Mouse (Mus musculus): ENCODE results near the gene Grik3. TPM values are rescaled to one million over a fixed set of nuclear protein-coding genes. Genes with fewer than 3 reads are reported as not detected.

The Grik3 gene
- polyA plus RNA-seq, 1 experiment: 0.21 TPM

DNA sequence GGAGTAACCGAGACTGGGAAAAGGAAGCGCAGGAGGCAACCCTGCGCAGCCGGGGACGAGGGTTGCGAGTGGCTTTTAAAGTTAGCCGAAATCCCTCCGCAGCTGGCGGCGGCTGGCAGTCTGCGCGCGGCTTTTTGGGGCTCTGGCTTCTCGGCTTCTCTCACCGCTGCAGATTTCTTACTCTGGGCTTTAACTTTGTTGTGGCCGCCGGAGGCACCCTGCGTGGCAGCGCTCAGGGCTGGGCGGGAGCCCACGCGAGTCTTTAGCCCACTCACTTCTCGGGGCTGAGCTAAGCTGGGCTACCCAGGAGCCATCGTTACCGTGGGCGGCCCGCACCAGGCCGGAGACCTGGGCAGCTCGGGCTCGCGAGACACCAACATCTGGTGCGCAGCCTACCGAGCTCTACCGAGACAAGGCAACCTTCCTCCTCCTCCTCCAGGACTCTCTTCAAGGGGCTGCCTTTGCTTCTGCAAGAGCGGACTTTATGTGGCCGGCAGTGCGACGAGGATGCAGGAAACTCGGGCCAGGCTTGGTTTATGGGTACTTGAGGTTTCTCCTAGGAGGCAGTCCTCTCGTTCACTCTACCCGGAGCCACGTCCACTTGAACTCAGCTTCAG is 1.1 kb downstream of the Grik3 start:
- no peak overlapping the region for H3K4me3 ChIP-seq (ENCODE audit: insufficient read depth, low read length)
- no peak overlapping the region for H3K27ac ChIP-seq (ENCODE audit: insufficient read depth, low read length)
- TF ChIP-seq POLR2A (IDR thresholded peaks at IDR 0.05; ENCODE audit: low read depth, low read length) (no peak), CTCF (IDR thresholded peaks at IDR 0.05; ENCODE audit: borderline replicate concordance, insufficient read depth, low read length) (no peak)
- H3K4me1 ChIP-seq (ENCODE audit: control insufficient read depth, insufficient read depth, low read length): no peaks in the 10 kb centered on the region

DNA sequence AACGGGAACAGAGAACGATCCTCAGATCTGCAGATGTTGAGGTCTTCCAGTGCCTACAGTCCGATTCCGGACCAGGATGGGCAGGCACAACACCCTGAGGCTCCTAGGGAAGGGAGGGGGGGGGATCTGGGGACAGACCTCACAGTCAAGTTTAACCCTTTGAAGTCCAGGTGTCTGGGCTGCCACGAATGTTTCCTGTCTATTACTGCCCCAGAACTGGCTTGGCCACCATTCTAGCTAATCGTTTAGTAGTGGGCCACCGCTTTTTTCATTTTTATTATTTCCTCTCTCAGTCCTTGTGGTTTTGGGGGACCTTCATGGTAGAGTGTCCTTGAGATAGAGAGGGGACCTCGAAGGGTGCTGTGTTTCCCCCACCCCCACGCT is 1.6 kb downstream of the Grik3 start:
- no peak overlapping the region for H3K27ac ChIP-seq (ENCODE audit: insufficient read depth, low read length)
- H3K4me3 ChIP-seq (ENCODE audit: insufficient read depth, low read length): no peak overlapping the region
- H3K4me1 ChIP-seq (ENCODE audit: control insufficient read depth, insufficient read depth, low read length): no peaks in the 10 kb centered on the region
- no peak for TF ChIP-seq CTCF (IDR thresholded peaks at IDR 0.05; ENCODE audit: borderline replicate concordance, insufficient read depth, low read length)
- TF ChIP-seq POLR2A (IDR thresholded peaks at IDR 0.05; ENCODE audit: low read depth, low read length): no peak

DNA sequence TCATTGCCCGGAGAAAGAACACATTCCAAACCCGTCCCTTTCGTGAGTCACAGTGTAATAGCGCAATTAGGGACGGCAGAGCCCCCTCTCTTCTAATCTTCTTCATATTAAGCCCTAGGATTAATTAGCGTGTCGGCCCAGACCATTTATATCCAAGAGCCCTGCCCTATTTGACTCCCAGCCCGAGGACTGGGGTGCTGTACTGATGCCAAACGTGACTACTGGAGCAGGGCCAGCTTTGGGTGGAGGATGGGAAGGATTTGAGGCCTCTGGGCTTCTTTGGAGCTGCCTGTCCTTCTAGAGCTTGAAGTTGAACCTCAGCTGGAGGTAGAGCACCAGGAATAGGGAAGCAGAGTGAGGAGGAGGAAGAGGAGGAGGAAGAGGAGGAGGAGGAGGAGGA is 2.2 kb downstream of the Grik3 start:
- Histone ChIP-seq H3K4me3 (ENCODE audit: insufficient read depth, low read length) (no peak overlapping the region), H3K4me1 (ENCODE audit: control insufficient read depth, insufficient read depth, low read length) (no peaks in the 10 kb centered on the region), H3K27ac (ENCODE audit: insufficient read depth, low read length) (no peak overlapping the region)
- no peak for TF ChIP-seq CTCF (IDR thresholded peaks at IDR 0.05; ENCODE audit: borderline replicate concordance, insufficient read depth, low read length)
- TF ChIP-seq POLR2A (IDR thresholded peaks at IDR 0.05; ENCODE audit: low read depth, low read length): no peak

DNA sequence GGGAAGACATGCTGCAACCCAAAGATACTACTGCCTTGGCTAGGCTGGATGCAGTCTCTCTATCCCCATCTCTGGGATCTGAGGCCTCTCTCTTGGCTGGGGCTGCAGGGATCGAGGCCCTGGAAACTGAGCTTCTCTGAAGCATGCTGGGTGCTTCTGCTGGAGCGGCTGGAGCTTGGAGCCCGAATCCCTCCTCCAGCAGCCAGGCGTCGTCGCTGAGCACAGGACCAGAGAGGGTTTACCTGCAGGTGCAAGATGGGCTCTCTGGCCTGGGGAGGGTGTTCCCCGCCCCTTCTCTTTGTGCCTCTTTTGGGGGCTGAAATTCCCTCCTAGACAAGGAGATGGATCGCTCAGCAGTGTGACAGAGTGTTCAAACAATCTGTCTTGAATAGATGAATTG is 2.6 kb downstream of the Grik3 start:
- Histone ChIP-seq H3K27ac (ENCODE audit: insufficient read depth, low read length) (no peak overlapping the region), H3K4me3 (ENCODE audit: insufficient read depth, low read length) (no peak overlapping the region)

DNA sequence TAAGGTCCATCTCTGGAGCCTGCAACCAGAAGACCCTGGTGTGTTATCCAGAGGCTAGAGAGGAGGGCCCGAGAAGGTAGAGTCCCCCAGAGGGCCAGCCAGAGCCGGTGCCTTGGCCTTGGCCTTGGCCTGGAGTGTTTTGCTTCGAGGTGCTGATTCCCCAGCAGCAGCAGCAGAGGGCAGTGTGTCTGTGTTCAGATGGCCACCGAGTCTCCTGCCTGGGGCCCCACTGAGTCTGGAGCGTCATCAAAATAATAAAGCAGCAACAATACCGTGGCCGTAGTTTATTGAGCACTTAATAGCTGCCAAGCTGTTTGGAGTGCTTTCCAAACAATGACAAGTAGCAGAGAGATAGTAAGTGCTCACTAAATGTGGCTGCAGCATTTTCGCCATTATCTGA is 5.0 kb downstream of the Grik3 start:
- H3K4me3 ChIP-seq (ENCODE audit: insufficient read depth, low read length): no peak overlapping the region
- H3K4me1 ChIP-seq (ENCODE audit: control insufficient read depth, insufficient read depth, low read length): no peaks in the 10 kb centered on the region
- H3K27ac ChIP-seq (ENCODE audit: insufficient read depth, low read length): no peak overlapping the region
- TF ChIP-seq CTCF (IDR thresholded peaks at IDR 0.05; ENCODE audit: borderline replicate concordance, insufficient read depth, low read length) (peak; percentile 24; the same call in 1 of the 2 replicates), POLR2A (IDR thresholded peaks at IDR 0.05; ENCODE audit: low read depth, low read length) (no peak)

More for the DNA sequence above, 2.6 kb downstream of the Grik3 start:
- H3K4me1 ChIP-seq (ENCODE audit: control insufficient read depth, insufficient read depth, low read length): no peaks in the 10 kb centered on the region
- TF ChIP-seq POLR2A (IDR thresholded peaks at IDR 0.05; ENCODE audit: low read depth, low read length): no peak
- TF ChIP-seq CTCF (IDR thresholded peaks at IDR 0.05; ENCODE audit: borderline replicate concordance, insufficient read depth, low read length): no peak

DNA sequence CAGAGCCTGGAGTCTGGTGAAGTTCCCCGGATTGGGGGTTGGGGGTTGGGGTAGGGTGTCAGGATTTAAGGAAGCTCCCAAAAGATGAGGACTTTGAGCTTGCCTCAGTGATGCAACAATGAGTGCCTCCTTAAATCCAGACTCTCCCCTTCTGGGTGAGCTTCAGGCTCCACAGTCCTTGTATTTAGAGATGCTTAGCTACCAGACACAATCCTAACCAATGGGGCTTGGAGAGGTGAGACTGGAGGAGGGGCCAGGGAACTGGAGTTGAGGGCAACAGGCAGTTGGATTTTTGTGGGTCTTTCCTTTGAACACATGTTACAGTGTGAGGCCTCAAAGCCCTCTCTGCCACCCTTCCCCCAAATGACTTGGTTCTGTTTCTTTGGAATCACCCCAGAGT is 6.5 kb downstream of the Grik3 start:
- Histone ChIP-seq H3K4me1 (ENCODE audit: control insufficient read depth, insufficient read depth, low read length) (no peaks in the 10 kb centered on the region), H3K4me3 (ENCODE audit: insufficient read depth, low read length) (no peak overlapping the region), H3K27ac (ENCODE audit: insufficient read depth, low read length) (no peak overlapping the region)
- TF ChIP-seq CTCF (IDR thresholded peaks at IDR 0.05; ENCODE audit: borderline replicate concordance, insufficient read depth, low read length) (no peak), POLR2A (IDR thresholded peaks at IDR 0.05; ENCODE audit: low read depth, low read length) (no peak)

DNA sequence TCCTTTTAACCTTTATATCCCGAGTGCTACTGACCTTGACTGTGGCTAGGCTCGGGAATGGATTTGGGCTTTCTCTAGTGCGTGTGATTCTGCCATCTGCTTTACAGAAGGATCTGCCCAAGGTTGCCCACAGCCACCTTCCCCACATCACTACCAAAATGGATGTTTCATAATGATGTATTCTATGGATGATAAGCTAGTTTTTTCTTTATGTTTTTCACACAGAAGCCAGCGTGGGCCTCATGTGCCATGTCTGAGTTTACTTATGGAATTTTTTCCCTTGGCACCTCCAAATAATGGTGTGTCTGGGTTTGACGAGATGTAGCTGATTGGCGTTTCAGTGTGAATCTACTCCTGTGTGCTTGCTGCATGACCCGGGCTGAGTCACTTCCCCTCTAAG is 7.0 kb downstream of the Grik3 start:
- no peak overlapping the region for H3K27ac ChIP-seq (ENCODE audit: insufficient read depth, low read length)
- H3K4me1 ChIP-seq (ENCODE audit: control insufficient read depth, insufficient read depth, low read length): no peaks in the 10 kb centered on the region
- TF ChIP-seq POLR2A (IDR thresholded peaks at IDR 0.05; ENCODE audit: low read depth, low read length): no peak
- no peak for TF ChIP-seq CTCF (IDR thresholded peaks at IDR 0.05; ENCODE audit: borderline replicate concordance, insufficient read depth, low read length)
- no peak overlapping the region for H3K4me3 ChIP-seq (ENCODE audit: insufficient read depth, low read length)

DNA sequence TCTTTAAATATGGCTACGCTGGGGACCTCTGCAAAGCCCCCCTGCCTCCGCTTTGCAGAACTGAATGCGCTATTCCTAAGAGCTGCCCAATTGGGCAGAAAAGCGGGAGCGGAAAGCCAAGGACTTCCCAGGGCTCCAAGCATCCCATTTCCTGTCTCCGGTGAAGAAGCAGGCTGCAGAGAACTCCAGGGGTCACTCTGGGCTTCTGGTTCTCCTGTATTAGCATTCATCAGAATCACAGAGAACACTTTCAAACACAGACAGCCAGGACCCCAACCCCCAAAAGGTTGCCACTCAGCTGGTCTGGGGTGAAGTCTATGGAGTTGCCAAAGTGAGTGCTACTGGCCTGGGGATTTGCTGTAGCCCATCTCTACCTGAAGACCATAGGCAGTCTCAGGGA is 8.4 kb downstream of the Grik3 start:
- Histone ChIP-seq H3K27ac (ENCODE audit: insufficient read depth, low read length) (no peak overlapping the region), H3K4me3 (ENCODE audit: insufficient read depth, low read length) (no peak overlapping the region), H3K4me1 (ENCODE audit: control insufficient read depth, insufficient read depth, low read length) (no peaks in the 10 kb centered on the region)
- TF ChIP-seq CTCF (IDR thresholded peaks at IDR 0.05; ENCODE audit: borderline replicate concordance, insufficient read depth, low read length) (no peak), POLR2A (IDR thresholded peaks at IDR 0.05; ENCODE audit: low read depth, low read length) (no peak)

DNA sequence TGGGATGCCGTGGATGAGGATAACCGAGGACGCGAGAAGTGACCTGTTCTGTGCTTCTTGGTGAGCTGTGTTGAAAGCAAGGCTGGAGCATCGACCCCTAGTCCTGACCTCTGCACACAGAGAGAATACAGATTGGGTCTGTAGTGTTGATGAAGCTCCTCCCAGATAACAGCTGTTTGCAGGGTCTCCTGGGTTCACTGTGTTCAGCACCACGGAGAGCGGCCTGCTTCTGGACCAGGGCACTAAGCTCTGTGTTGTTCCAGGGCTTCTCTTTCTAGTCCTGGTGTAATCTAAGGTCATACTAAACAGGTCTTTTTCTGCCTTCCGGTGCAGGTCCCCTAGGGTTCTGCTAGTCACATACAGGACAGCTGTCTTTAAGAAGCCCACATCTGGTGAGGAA is 12.4 kb downstream of the Grik3 start:
- Histone ChIP-seq H3K27ac (ENCODE audit: insufficient read depth, low read length) (no peak overlapping the region), H3K4me1 (ENCODE audit: control insufficient read depth, insufficient read depth, low read length) (no peaks in the 10 kb centered on the region), H3K4me3 (ENCODE audit: insufficient read depth, low read length) (no peak overlapping the region)
- TF ChIP-seq POLR2A (IDR thresholded peaks at IDR 0.05; ENCODE audit: low read depth, low read length) (no peak), CTCF (IDR thresholded peaks at IDR 0.05; ENCODE audit: borderline replicate concordance, insufficient read depth, low read length) (no peak)

DNA sequence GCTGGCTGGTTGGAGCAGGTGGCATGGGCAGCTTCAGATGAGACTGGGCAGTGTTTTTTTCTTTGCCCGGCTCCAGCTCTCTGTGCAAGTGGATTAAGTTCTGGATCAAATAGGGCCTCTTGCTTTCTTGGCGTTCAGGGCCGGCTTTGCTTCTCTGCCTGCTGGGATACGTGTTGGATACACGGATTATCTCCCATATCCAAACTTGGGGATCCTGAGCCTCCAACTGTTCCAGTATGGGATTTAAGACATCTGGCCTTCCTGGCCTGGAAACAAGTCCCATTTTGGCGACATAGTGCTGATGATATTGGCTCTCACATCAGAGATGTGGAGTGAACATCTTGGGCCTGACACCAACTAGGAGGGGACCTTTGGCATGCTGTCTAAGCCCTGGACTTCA is 21.9 kb downstream of the Grik3 start:
- H3K4me1 ChIP-seq (ENCODE audit: control insufficient read depth, insufficient read depth, low read length): no peaks in the 10 kb centered on the region
- no peak overlapping the region for H3K4me3 ChIP-seq (ENCODE audit: insufficient read depth, low read length)
- H3K27ac ChIP-seq (ENCODE audit: insufficient read depth, low read length): no peak overlapping the region
- TF ChIP-seq POLR2A (IDR thresholded peaks at IDR 0.05; ENCODE audit: low read depth, low read length): no peak
- TF ChIP-seq CTCF (IDR thresholded peaks at IDR 0.05; ENCODE audit: borderline replicate concordance, insufficient read depth, low read length): no peak

DNA sequence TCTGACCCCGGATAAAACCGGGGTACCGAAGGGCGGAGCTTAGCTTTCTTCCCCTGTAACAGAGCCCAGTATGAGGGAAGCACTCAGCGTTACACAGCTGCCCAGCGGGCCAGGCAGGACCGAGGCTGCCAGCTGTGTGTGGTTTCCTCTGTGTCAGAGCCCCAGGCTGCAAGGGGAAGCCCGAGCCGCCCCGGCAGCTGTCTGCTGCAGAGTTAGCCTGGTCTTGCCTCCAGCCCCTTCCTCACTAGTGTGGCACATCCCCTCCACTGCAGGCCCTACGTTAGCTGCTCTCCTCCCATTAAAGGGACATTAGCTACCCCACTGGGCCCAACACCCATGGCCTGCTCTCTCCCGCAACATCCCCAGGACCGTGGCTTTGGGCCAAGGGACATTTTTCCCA is 25.1 kb downstream of the Grik3 start:
- Histone ChIP-seq H3K4me1 (ENCODE audit: control insufficient read depth, insufficient read depth, low read length) (no peaks in the 10 kb centered on the region), H3K27ac (ENCODE audit: insufficient read depth, low read length) (no peak overlapping the region), H3K4me3 (ENCODE audit: insufficient read depth, low read length) (no peak overlapping the region)
- TF ChIP-seq CTCF (IDR thresholded peaks at IDR 0.05; ENCODE audit: borderline replicate concordance, insufficient read depth, low read length): no peak
- no peak for TF ChIP-seq POLR2A (IDR thresholded peaks at IDR 0.05; ENCODE audit: low read depth, low read length)

All from embryonic fibroblast, embryonic 13.5 days (primary cell).